Mouse (Mus musculus) NIH3T3 (cell line): ENCODE data around the gene Exoc8.

ENCODE experiments used
- DNase-seq: peaks from one replicate; pipeline ENCODE4 v3.0.0-alpha.2; 2012; ENCODE audit warnings: low read depth

Gene Exoc8

GRCm38 (mm10) chr8:124909936-124910335 lies 12.4 kb upstream of the Exoc8 start:
- DNase-seq: no peak

- DNase-seq: no peak
Measured at GRCm38 (mm10) chr8:124905482-124905881, 8.0 kb upstream of the Exoc8 start.

- no peak for DNase-seq
Measured at GRCm38 (mm10) chr8:124903198-124903597, 5.7 kb upstream of the Exoc8 start.

- DNase-seq: peak; percentile 22
Measured at GRCm38 (mm10) chr8:124898251-124898905, 873 bp upstream of the Exoc8 start.

- DNase-seq: peak; percentile 75
Measured at GRCm38 (mm10) chr8:124896632-124897385, 696 bp downstream of the Exoc8 start.

- DNase-seq: no peak
Measured at GRCm38 (mm10) chr8:124896010-124896631, 1.4 kb downstream of the Exoc8 start.

GRCm38 (mm10) chr8:124892596-124892995 lies 4.9 kb downstream of the Exoc8 start:
- DNase-seq: peak; percentile 13

GRCm38 (mm10) chr8:124888385-124888784 lies 9.1 kb downstream of the Exoc8 start:
- DNase-seq: peak; percentile 27

GRCm38 (mm10) chr8:124878946-124879526 lies 18.5 kb downstream of the Exoc8 start:
- DNase-seq: no peak

- no peak for DNase-seq
Measured at GRCm38 (mm10) chr8:124878141-124878540, 19.4 kb downstream of the Exoc8 start.

- DNase-seq: no peak
Measured at GRCm38 (mm10) chr8:124872690-124873089, 24.8 kb downstream of the Exoc8 start.

GRCm38 (mm10) chr8:124872081-124872480 lies 25.4 kb downstream of the Exoc8 start:
- DNase-seq: no peak

GRCm38 (mm10) chr8:124871474-124871873 lies 26.0 kb downstream of the Exoc8 start:
- DNase-seq: no peak

GRCm38 (mm10) chr8:124869708-124870107 lies 27.8 kb downstream of the Exoc8 start:
- DNase-seq: no peak

GRCm38 (mm10) chr8:124867126-124867525 lies 30.4 kb downstream of the Exoc8 start:
- no peak for DNase-seq

GRCm38 (mm10) chr8:124866669-124867068 lies 30.8 kb downstream of the Exoc8 start:
- DNase-seq: no peak

- DNase-seq: peak; percentile 20
Measured at GRCm38 (mm10) chr8:124863729-124864128, 33.8 kb downstream of the Exoc8 start.

GRCm38 (mm10) chr8:124863163-124863677 lies 34.3 kb downstream of the Exoc8 start:
- DNase-seq: no peak

GRCm38 (mm10) chr8:124862321-124863162 lies 35.0 kb downstream of the Exoc8 start, which contains the start of the genes Gnpat and 2810004N23Rik:
Gnpat (plus strand) TSS chr8:124863033.
2810004N23Rik (minus strand) TSS chr8:124863120.
- peak; percentile 94 for DNase-seq

GRCm38 (mm10) chr8:124860188-124860587 lies 37.3 kb downstream of the Exoc8 start:
- DNase-seq: no peak

- peak; percentile 24 for DNase-seq
Measured at GRCm38 (mm10) chr8:124859466-124859865, 38.0 kb downstream of the Exoc8 start.
